In genomic region chr2:120027950-120028331, GRCm38 (mm10) we compare ENCODE assay signal across 8 mouse cellular contexts. TPM values are rescaled to one million over a fixed set of nuclear protein-coding genes. Genes with fewer than 3 reads are reported as not detected.
DNase-seq lines count a peak whose midpoint lies in the region; ATAC-seq and TF ChIP-seq lines count a peak whose summit lies in the region.

No protein-coding gene starts in this region.

- POLR2A ChIA-PET in Patski (lab: Charles Lee), result interaction anchor here (1.9 kb wide), 1 partner anchor 57 kb away, joined by 5 read pairs; no protein-coding TSS in a partner anchor

- peak overlapping the region; percentile 87 for H3K9ac ChIP-seq in kidney, embryonic 14.5 days (ENCODE audit: low read depth, low read length)
- peak overlapping the region; percentile 86 for H3K9ac ChIP-seq in hindbrain, embryonic 13.5 days
- H3K9ac ChIP-seq in midbrain, embryonic 16.5 days (ENCODE audit: low read depth, low read length), result peak overlapping the region; percentile 81

- no peak for DNase-seq in kidney, adult 18-20 months
- DNase-seq in Patski (ENCODE audit: low read depth, low spot score), result no peak
- DNase-seq in left cerebral cortex, adult 18-20 months (ENCODE audit: low spot score in 2 of 2), result no peak
- no peak for DNase-seq in ovary, adult 18-20 months (ENCODE audit: low spot score)
- DNase-seq in gastrocnemius, postnatal 25 days, result no peak

- peak overlapping the region; percentile 63 for H3K27ac ChIP-seq in kidney, embryonic 14.5 days (ENCODE audit: low read depth, low read length)
- H3K27ac ChIP-seq in hindbrain, embryonic 13.5 days, result peak overlapping the region; percentile 92
- peak overlapping the region; percentile 90 for H3K27ac ChIP-seq in midbrain, embryonic 16.5 days (ENCODE audit: low read length)

- H3K9me3 ChIP-seq in kidney, embryonic 14.5 days (ENCODE audit: control insufficient read depth, low read length), result no peaks in the 10 kb centered on the region
- no peaks in the 10 kb centered on the region for H3K9me3 ChIP-seq in hindbrain, embryonic 13.5 days
- H3K9me3 ChIP-seq in midbrain, embryonic 16.5 days (replicated peaks; ENCODE audit: control insufficient read depth, low read length, poor library complexity, severe bottlenecking), result no peaks in the 10 kb centered on the region

- in situ Hi-C loops in Patski (cut with MboI; ENCODE audit: low pct_unique_long_range_greater_than_20kb), result no loop called here

- H3K4me2 ChIP-seq in kidney, embryonic 14.5 days (replicated peaks; ENCODE audit: low read depth, low read length), result peak overlapping the region; percentile 56
- H3K4me2 ChIP-seq in hindbrain, embryonic 13.5 days, result peak overlapping the region; percentile 85
- H3K4me2 ChIP-seq in midbrain, embryonic 16.5 days (ENCODE audit: low read length), result peak overlapping the region; percentile 59

- H3K4me1 ChIP-seq in kidney, embryonic 14.5 days (ENCODE audit: control insufficient read depth, insufficient read depth, low read length), result peaks cover 4% of the 10 kb centered on the region; the same call in 1 of the 2 replicates
- peaks cover 18% of the 10 kb centered on the region for H3K4me1 ChIP-seq in hindbrain, embryonic 13.5 days (replicated peaks)
- peaks cover 14% of the 10 kb centered on the region for H3K4me1 ChIP-seq in midbrain, embryonic 16.5 days (ENCODE audit: control insufficient read depth, insufficient read depth, low read length)

- 36% methylated on average over 3 of the region's 3 CpGs for WGBS in kidney, embryonic 14.5 days
- WGBS in hindbrain, embryonic 13.5 days, result 29% methylated on average over 3 of the region's 3 CpGs
- WGBS in midbrain, embryonic 16.5 days, result 46% methylated on average over 3 of the region's 3 CpGs

- CTCF ChIA-PET in Patski (lab: Charles Lee), result interaction anchor here (1.6 to 2.7 kb wide), 2 partner anchors 12 to 16 kb away, joined by 4 to 10 read pairs; no protein-coding TSS in a partner anchor

- H3K36me3 ChIP-seq in kidney, embryonic 14.5 days (ENCODE audit: control insufficient read depth, insufficient read depth, low read length), result peaks cover 57% of the 10 kb centered on the region
- H3K36me3 ChIP-seq in hindbrain, embryonic 13.5 days, result peaks cover 65% of the 10 kb centered on the region
- H3K36me3 ChIP-seq in midbrain, embryonic 16.5 days (ENCODE audit: control insufficient read depth, insufficient read depth, low read length), result peaks cover 13% of the 10 kb centered on the region

- peak overlapping the region; percentile 82 for H3K4me3 ChIP-seq in kidney, embryonic 14.5 days (ENCODE audit: low read length)
- peak overlapping the region; percentile 77 for H3K4me3 ChIP-seq in hindbrain, embryonic 13.5 days
- H3K4me3 ChIP-seq in midbrain, embryonic 16.5 days (ENCODE audit: low read depth, low read length), result peak overlapping the region; percentile 69

- ATAC-seq in kidney, embryonic 14.5 days (ENCODE audit: low FRiP score, low TSS enrichment), result peak; percentile 44
- ATAC-seq in Patski, result peak; percentile 4
- ATAC-seq in hindbrain, embryonic 13.5 days (ENCODE audit: low FRiP score), result peak; percentile 15; the same call in 1 of the 2 replicates
- peak; percentile 36 for ATAC-seq in midbrain, embryonic 16.5 days

- no peak for TF ChIP-seq CTCF in Patski (IDR thresholded peaks at IDR 0.05)

- H3K27me3 ChIP-seq in kidney, embryonic 14.5 days (ENCODE audit: control insufficient read depth, insufficient read depth, low read length), result no peaks in the 10 kb centered on the region
- H3K27me3 ChIP-seq in Patski, result no peaks in the 10 kb centered on the region
- no peaks in the 10 kb centered on the region for H3K27me3 ChIP-seq in hindbrain, embryonic 13.5 days
- H3K27me3 ChIP-seq in midbrain, embryonic 16.5 days (ENCODE audit: control insufficient read depth, insufficient read depth, low read depth, low read length), result no peaks in the 10 kb centered on the region

RNA-seq across cellular contexts. Expression of gene Gm28042, which starts 0.6 kb away (rescaled TPM):
- 3.5 and 3.7 TPM in 2 replicates for polyA plus RNA-seq in kidney, embryonic 14.5 days (2014; fragmentation: Nextera tagmentation; extraction: Ambion mirVana)
- 9.5 TPM for polyA plus RNA-seq in Patski (2021)
- 5.2 and 5.6 TPM in 2 replicates for polyA plus RNA-seq in hindbrain, embryonic 13.5 days (2015; fragmentation: Nextera tagmentation; extraction: Ambion mirVana)
- polyA plus RNA-seq in midbrain, embryonic 16.5 days (2015; fragmentation: Nextera tagmentation; extraction: Ambion mirVana), result 4.6 and 6.3 TPM in 2 replicates
- total RNA-seq in left cerebral cortex, adult 18-20 months (2021), result 1 to 10 TPM in 1 of 2 experiments, not detected in 1; 1.3 TPM
- 1 to 10 TPM in 1 of 2 experiments, under 1 TPM in 1; 0.41 to 1.2 TPM for total RNA-seq in gastrocnemius, postnatal 25 days (2021)

RNA-seq across cellular contexts. Expression of gene Jmjd7, which starts 0.7 kb away (rescaled TPM):
- polyA plus RNA-seq in kidney, embryonic 14.5 days (2014; fragmentation: Nextera tagmentation; extraction: Ambion mirVana), result 22.2 and 26.3 TPM in 2 replicates
- 12.0 TPM for polyA plus RNA-seq in Patski (2021)
- polyA plus RNA-seq in hindbrain, embryonic 13.5 days (2015; fragmentation: Nextera tagmentation; extraction: Ambion mirVana), result 23.5 and 25.9 TPM in 2 replicates
- 16.7 and 19.7 TPM in 2 replicates for polyA plus RNA-seq in midbrain, embryonic 16.5 days (2015; fragmentation: Nextera tagmentation; extraction: Ambion mirVana)
- total RNA-seq in left cerebral cortex, adult 18-20 months (2021), result 1 to 10 TPM; 4.2 to 5.1 TPM
- 1 to 10 TPM; 2.5 to 3.7 TPM for total RNA-seq in gastrocnemius, postnatal 25 days (2021)

RNA-seq across cellular contexts. Expression of gene Pla2g4b, which starts 5.3 kb away (rescaled TPM):
- 1.3 and 1.5 TPM in 2 replicates for polyA plus RNA-seq in kidney, embryonic 14.5 days (2014; fragmentation: Nextera tagmentation; extraction: Ambion mirVana)
- polyA plus RNA-seq in Patski (2021), result 5.6 TPM
- polyA plus RNA-seq in hindbrain, embryonic 13.5 days (2015; fragmentation: Nextera tagmentation; extraction: Ambion mirVana), result 3.7 and 4.1 TPM in 2 replicates
- 3.9 and 5.0 TPM in 2 replicates for polyA plus RNA-seq in midbrain, embryonic 16.5 days (2015; fragmentation: Nextera tagmentation; extraction: Ambion mirVana)
- total RNA-seq in left cerebral cortex, adult 18-20 months (2021), result 1 to 10 TPM; 3.2 to 3.3 TPM
- total RNA-seq in gastrocnemius, postnatal 25 days (2021), result 1 to 10 TPM; 1.3 to 1.4 TPM

RNA-seq across cellular contexts. Expression of gene Mapkbp1, which starts 55.4 kb away (rescaled TPM):
- 2.8 and 4.0 TPM in 2 replicates for polyA plus RNA-seq in kidney, embryonic 14.5 days (2014; fragmentation: Nextera tagmentation; extraction: Ambion mirVana)
- 15.3 TPM for polyA plus RNA-seq in Patski (2021)
- polyA plus RNA-seq in hindbrain, embryonic 13.5 days (2015; fragmentation: Nextera tagmentation; extraction: Ambion mirVana), result 4.9 and 6.2 TPM in 2 replicates
- 8.3 and 9.3 TPM in 2 replicates for polyA plus RNA-seq in midbrain, embryonic 16.5 days (2015; fragmentation: Nextera tagmentation; extraction: Ambion mirVana)
- total RNA-seq in left cerebral cortex, adult 18-20 months (2021), result 10 to 100 TPM; 44.9 to 45.1 TPM
- 1 to 10 TPM; 6.0 to 6.7 TPM for total RNA-seq in gastrocnemius, postnatal 25 days (2021)
